In genomic region chr3:122420410-122420774, GRCm38 (mm10) we compare ENCODE assay signal across 8 mouse cellular contexts.
DNase-seq lines count a peak whose midpoint lies in the region; ATAC-seq and TF ChIP-seq lines count a peak whose summit lies in the region.

No protein-coding gene starts in this region.

- peak overlapping the region; percentile 75 for H3K4me3 ChIP-seq in kidney, embryonic 14.5 days (ENCODE audit: low read length)
- peak overlapping the region; percentile 65 for H3K4me3 ChIP-seq in lung, embryonic 14.5 days (ENCODE audit: low read depth, low read length)
- H3K4me3 ChIP-seq in olfactory bulb, adult 2 months (ENCODE audit: insufficient read depth, low read depth, low read length) = peak overlapping the region; percentile 53

- no peaks in the 10 kb centered on the region for H3K36me3 ChIP-seq in kidney, embryonic 14.5 days (ENCODE audit: control insufficient read depth, insufficient read depth, low read length)
- H3K36me3 ChIP-seq in lung, embryonic 14.5 days (ENCODE audit: insufficient read depth) = no peaks in the 10 kb centered on the region

- TF ChIP-seq CTCF in lung, embryonic 14.5 days (IDR thresholded peaks at IDR 0.05; ENCODE audit: low read depth) = no peak
- TF ChIP-seq CTCF in olfactory bulb, adult 2 months (IDR thresholded peaks at IDR 0.05; ENCODE audit: insufficient read depth, low read depth, low read length) = no peak

- DNase-seq in urinary bladder, postnatal 25 days (ENCODE audit: low spot score) = peak; percentile 25
- DNase-seq in urinary bladder, postnatal 10 days (ENCODE audit: low spot score) = no peak
- peak; percentile 75 for DNase-seq in embryo, embryonic 11 days
- DNase-seq in heart, adult 9 months (ENCODE audit: low spot score in 2 of 2) = peak; percentile 42 to 51
- peak; percentile 70 for DNase-seq in lung, embryonic 14.5 days
- no peak for DNase-seq in spleen, postnatal 14 days (ENCODE audit: low spot score in 2 of 2)

- peak; percentile 53 for ATAC-seq in kidney, embryonic 14.5 days (ENCODE audit: low FRiP score, low TSS enrichment)
- ATAC-seq in lung, embryonic 14.5 days (ENCODE audit: insufficient read depth) = peak; percentile 55; the same call in 1 of the 2 replicates

- H3K9me3 ChIP-seq in kidney, embryonic 14.5 days (ENCODE audit: control insufficient read depth, low read length) = no peaks in the 10 kb centered on the region
- H3K9me3 ChIP-seq in lung, embryonic 14.5 days (ENCODE audit: low read depth, low read length) = no peaks in the 10 kb centered on the region

- peak overlapping the region; percentile 78 for H3K9ac ChIP-seq in kidney, embryonic 14.5 days (ENCODE audit: low read depth, low read length)
- H3K9ac ChIP-seq in lung, embryonic 14.5 days = peak overlapping the region; percentile 77

- TF ChIP-seq POLR2A in olfactory bulb, adult 2 months (IDR thresholded peaks at IDR 0.05; ENCODE audit: insufficient read depth, low read depth, low read length) = no peak

- no peaks in the 10 kb centered on the region for H3K27me3 ChIP-seq in kidney, embryonic 14.5 days (ENCODE audit: control insufficient read depth, insufficient read depth, low read length)
- H3K27me3 ChIP-seq in lung, embryonic 14.5 days (ENCODE audit: insufficient read depth, low read length) = 0 out of 2 replicates have a peak, but pooled peaks cover 4% of the 10 kb centered on the region

- peaks cover 32% of the 10 kb centered on the region; the same call in 1 of the 2 replicates for H3K4me1 ChIP-seq in kidney, embryonic 14.5 days (ENCODE audit: control insufficient read depth, insufficient read depth, low read length)
- H3K4me1 ChIP-seq in lung, embryonic 14.5 days (ENCODE audit: insufficient read depth) = peaks cover 7% of the 10 kb centered on the region; the same call in 1 of the 2 replicates
- peaks cover 14% of the 10 kb centered on the region for H3K4me1 ChIP-seq in olfactory bulb, adult 2 months (ENCODE audit: control insufficient read depth, insufficient read depth, low read length)

- 0% methylated on average over 15 of the region's 15 CpGs for WGBS in kidney, embryonic 14.5 days
- under 1% methylated on average over 15 of the region's 15 CpGs for WGBS in lung, embryonic 14.5 days
- 1% methylated on average over 15 of the region's 15 CpGs for WGBS in olfactory bulb, adult 2 months

- peak overlapping the region; percentile 42; the same call in 1 of the 2 replicates for H3K27ac ChIP-seq in kidney, embryonic 14.5 days (ENCODE audit: low read depth, low read length)
- H3K27ac ChIP-seq in lung, embryonic 14.5 days (ENCODE audit: low read depth) = peak overlapping the region; percentile 77; the same call in 1 of the 2 replicates
- no peak overlapping the region for H3K27ac ChIP-seq in olfactory bulb, adult 2 months (ENCODE audit: insufficient read depth, low read depth, low read length)

- peak overlapping the region; percentile 73 for H3K4me2 ChIP-seq in kidney, embryonic 14.5 days (replicated peaks; ENCODE audit: low read depth, low read length)
- H3K4me2 ChIP-seq in lung, embryonic 14.5 days = peak overlapping the region; percentile 93

Comparison
In these comparisons a context has a peak if more than half of its experiments do, and no peak if none do; other contexts are left out.
1. DNase-seq: peak in urinary bladder, postnatal 25 days (single experiment), embryo, embryonic 11 days (single experiment), heart, adult 9 months (2 of 2) and lung, embryonic 14.5 days (single experiment); none in urinary bladder, postnatal 10 days (single experiment) and spleen, postnatal 14 days (0 of 2).
2. Peak in every context shown above with its lines, with median percentiles within 50 percentile points of each other: H3K4me3 ChIP-seq.